In genomic region chr11:22225619-22226018, GRCm38 (mm10) we compare ENCODE assay signal across 9 mouse cellular contexts.
DNase-seq lines count a peak whose midpoint lies in the region; ATAC-seq and TF ChIP-seq lines count a peak whose summit lies in the region.
"Had no signal": no experiment of that assay in that cellular context is flagged by ENCODE, and none has a peak within 500 bp of the region (broad histone marks: within the 10 kb centered on the region; RNA-seq: fewer than 3 reads in every experiment).

No protein-coding gene starts in this region.

- peak; percentile 46 to 79 for DNase-seq in cerebellum, postnatal 10 days
- no peak for DNase-seq in cerebellum, adult 11 months
- no peak for DNase-seq in left cerebral cortex, adult 2 months (ENCODE audit: extremely low spot score in 1 of 2, low spot score in 2 of 2)
- no peak for DNase-seq in left cerebral cortex, postnatal 4 days
- peak; percentile 74 for DNase-seq in MN1 (ENCODE audit: low spot score)
- DNase-seq in lung, postnatal 36 days = peak; percentile 59
- no peak for DNase-seq in right cerebral cortex, postnatal 10 days (ENCODE audit: low spot score in 2 of 2)
- DNase-seq: gastrocnemius, postnatal 36 days had no signal

- TF ChIP-seq CTCF in left cerebral cortex, adult 2 months (IDR thresholded peaks at IDR 0.05) = peak; percentile 96

- no peak overlapping the region for H3K4me3 ChIP-seq in left cerebral cortex, adult 2 months

- H3K27ac ChIP-seq in left cerebral cortex, adult 2 months = no peak overlapping the region

- intact Hi-C loops in left cerebral cortex, adult 2 months (cut with DNase I) = loop anchor here (1.0 to 10.0 kb wide), 4 partner anchors 212 to 729 kb away; partner anchors contain the start of gene Tmem17
- intact Hi-C loops in left cerebral cortex, postnatal 4 days (cut with DNase I) = loop anchor here (2.0 to 10.0 kb wide), 2 partner anchors 389 to 759 kb away; partner anchors contain the start of genes Commd1 and Gm28048

- ATAC-seq in megakaryocyte-erythroid progenitor cell, adult 5-6 weeks (replicated peaks; ENCODE audit: low FRiP score, low TSS enrichment, poor library complexity, severe bottlenecking) = no peak; the same call in 1 of the 2 replicates

Comparison
In these comparisons a context has a peak if more than half of its experiments do, and no peak if none do; other contexts are left out.
1. DNase-seq: peak in cerebellum, postnatal 10 days (2 of 2), MN1 (single experiment) and lung, postnatal 36 days (single experiment); none in cerebellum, adult 11 months (single experiment), left cerebral cortex, adult 2 months (0 of 2), left cerebral cortex, postnatal 4 days (single experiment) and right cerebral cortex, postnatal 10 days (0 of 2).